Comparison of ENCODE assay signal across 12 mouse cellular contexts in genomic region chr14:106393978-106394377, GRCm38 (mm10).
DNase-seq lines count a peak whose midpoint lies in the region; ATAC-seq and TF ChIP-seq lines count a peak whose summit lies in the region.
"Had no signal": no experiment of that assay in that cellular context is flagged by ENCODE, and none has a peak within 500 bp of the region (broad histone marks: within the 10 kb centered on the region; RNA-seq: fewer than 3 reads in every experiment).

No protein-coding gene starts in this region.

- no peaks in the 10 kb centered on the region for H3K4me1 ChIP-seq in lung, postnatal 0 days (ENCODE audit: insufficient read depth, low read depth, low read length)
- no peaks in the 10 kb centered on the region for H3K4me1 ChIP-seq in lung, adult 2 months (ENCODE audit: control insufficient read depth, insufficient read depth, low read length)
- no peaks in the 10 kb centered on the region for H3K4me1 ChIP-seq in kidney, embryonic 14.5 days (ENCODE audit: control insufficient read depth, insufficient read depth, low read length)
- no peaks in the 10 kb centered on the region for H3K4me1 ChIP-seq in stomach, embryonic 15.5 days
- H3K4me1 ChIP-seq: embryonic facial prominence, embryonic 12.5 days; midbrain, embryonic 13.5 days; neural tube, embryonic 13.5 days had no signal

- no peaks in the 10 kb centered on the region for H3K27me3 ChIP-seq in lung, postnatal 0 days (replicated peaks; ENCODE audit: insufficient read depth, low read length)
- no peaks in the 10 kb centered on the region for H3K27me3 ChIP-seq in kidney, embryonic 14.5 days (ENCODE audit: control insufficient read depth, insufficient read depth, low read length)
- H3K27me3 ChIP-seq in stomach, embryonic 15.5 days (replicated peaks): no peaks in the 10 kb centered on the region
- H3K27me3 ChIP-seq: embryonic facial prominence, embryonic 12.5 days; midbrain, embryonic 13.5 days; neural tube, embryonic 13.5 days had no signal

- no peak for TF ChIP-seq POLR2A in lung, adult 2 months (IDR thresholded peaks at IDR 0.05; ENCODE audit: borderline replicate concordance, extremely low read depth, low read depth, low read length)

- no peak for TF ChIP-seq EP300 in lung, postnatal 0 days (IDR thresholded peaks at IDR 0.05)

- no peaks in the 10 kb centered on the region for H3K36me3 ChIP-seq in lung, postnatal 0 days (ENCODE audit: insufficient read depth, low read length)
- no peaks in the 10 kb centered on the region for H3K36me3 ChIP-seq in kidney, embryonic 14.5 days (ENCODE audit: control insufficient read depth, insufficient read depth, low read length)
- H3K36me3 ChIP-seq in stomach, embryonic 15.5 days: no peaks in the 10 kb centered on the region
- H3K36me3 ChIP-seq: embryonic facial prominence, embryonic 12.5 days; midbrain, embryonic 13.5 days; neural tube, embryonic 13.5 days had no signal

- ATAC-seq in lung, postnatal 0 days: peak; percentile 38; the same call in 1 of the 2 replicates
- ATAC-seq in kidney, embryonic 14.5 days (ENCODE audit: low FRiP score, low TSS enrichment): peak; percentile 89
- peak; percentile 47; the same call in 1 of the 2 replicates for ATAC-seq in stomach, embryonic 15.5 days (ENCODE audit: insufficient read depth, low FRiP score, low read depth)
- ATAC-seq: midbrain, embryonic 13.5 days had no signal

- no peak for TF ChIP-seq CTCF in gastrocnemius, adult 2 months (IDR thresholded peaks at IDR 0.05)
- TF ChIP-seq CTCF in lung, postnatal 0 days (IDR thresholded peaks at IDR 0.05): no peak
- TF ChIP-seq CTCF in lung, adult 2 months (IDR thresholded peaks at IDR 0.05; ENCODE audit: insufficient read depth, low read length): no peak

- 27% methylated on average over 4 of the region's 4 CpGs for WGBS in lung, postnatal 0 days
- 25% methylated on average over 4 of the region's 4 CpGs for WGBS in lung, adult 2 months
- WGBS in kidney, embryonic 14.5 days: 33% methylated on average over 4 of the region's 4 CpGs
- 28% methylated on average over 4 of the region's 4 CpGs for WGBS in stomach, embryonic 15.5 days

- H3K27ac ChIP-seq in gastrocnemius, adult 2 months: peak overlapping the region; percentile 56
- no peak overlapping the region for H3K27ac ChIP-seq in lung, postnatal 0 days (ENCODE audit: low read length)
- no peak overlapping the region for H3K27ac ChIP-seq in kidney, embryonic 14.5 days (ENCODE audit: low read depth, low read length)
- H3K27ac ChIP-seq in stomach, embryonic 15.5 days: no peak overlapping the region
- H3K27ac ChIP-seq: embryonic facial prominence, embryonic 12.5 days; midbrain, embryonic 13.5 days; neural tube, embryonic 13.5 days had no signal

- DNase-seq in gastrocnemius, adult 2 months: no peak
- no peak for DNase-seq in gastrocnemius, adult 8-10 months (ENCODE audit: low spot score in 2 of 2)
- peak; percentile 5 for DNase-seq in lung, postnatal 0 days (ENCODE audit: low spot score)
- DNase-seq in lung, adult 2 months: no peak
- DNase-seq in cerebellum, postnatal 25 days: no peak
- no peak for DNase-seq in ovary, adult 18-20 months (ENCODE audit: low spot score)
- DNase-seq: adrenal gland, postnatal 25 days had no signal

- H3K4me3 ChIP-seq in gastrocnemius, adult 2 months: no peak overlapping the region
- H3K4me3 ChIP-seq in lung, postnatal 0 days (ENCODE audit: low read depth, low read length): no peak overlapping the region
- H3K4me3 ChIP-seq in lung, adult 2 months (replicated peaks; ENCODE audit: extremely low read depth, low read depth, low read length): no peak overlapping the region
- H3K4me3 ChIP-seq in kidney, embryonic 14.5 days (ENCODE audit: low read length): no peak overlapping the region
- H3K4me3 ChIP-seq in stomach, embryonic 15.5 days (replicated peaks): no peak overlapping the region
- H3K4me3 ChIP-seq: embryonic facial prominence, embryonic 12.5 days; midbrain, embryonic 13.5 days; neural tube, embryonic 13.5 days had no signal

- no peak overlapping the region for H3K9ac ChIP-seq in lung, postnatal 0 days (replicated peaks; ENCODE audit: low read depth)
- H3K9ac ChIP-seq in kidney, embryonic 14.5 days (ENCODE audit: low read depth, low read length): no peak overlapping the region
- H3K9ac ChIP-seq in stomach, embryonic 15.5 days: no peak overlapping the region
- H3K9ac ChIP-seq: embryonic facial prominence, embryonic 12.5 days; midbrain, embryonic 13.5 days; neural tube, embryonic 13.5 days had no signal

- H3K4me2 ChIP-seq in lung, postnatal 0 days (replicated peaks; ENCODE audit: low read depth, low read length): no peak overlapping the region
- H3K4me2 ChIP-seq in kidney, embryonic 14.5 days (replicated peaks; ENCODE audit: low read depth, low read length): no peak overlapping the region
- H3K4me2 ChIP-seq in stomach, embryonic 15.5 days: no peak overlapping the region
- H3K4me2 ChIP-seq: embryonic facial prominence, embryonic 12.5 days; midbrain, embryonic 13.5 days; neural tube, embryonic 13.5 days had no signal

- H3K9me3 ChIP-seq in lung, postnatal 0 days (ENCODE audit: low read length): no peaks in the 10 kb centered on the region
- H3K9me3 ChIP-seq in kidney, embryonic 14.5 days (ENCODE audit: control insufficient read depth, low read length): no peaks in the 10 kb centered on the region
- H3K9me3 ChIP-seq in stomach, embryonic 15.5 days: no peaks in the 10 kb centered on the region
- H3K9me3 ChIP-seq: embryonic facial prominence, embryonic 12.5 days; midbrain, embryonic 13.5 days; neural tube, embryonic 13.5 days had no signal

- intact Hi-C loops in gastrocnemius, adult 2 months (cut with DNase I): no loop called here

Comparison
In these comparisons a context has a peak if more than half of its experiments do, and no peak if none do; other contexts are left out.
1. ATAC-seq: peak in every context shown above with its lines; median percentile 89 in kidney, embryonic 14.5 days; 47 in stomach, embryonic 15.5 days; 38 in lung, postnatal 0 days.